Mouse (Mus musculus) E14TG2a.4 (cell line): ENCODE measurements around the gene Ksr1.

Source experiments
- H3K27me3 ChIP-seq: 2 replicates; pipeline ENCODE4 v1.6.1; 2014; ENCODE audit warnings: low read length, control low read depth; ENCODE audit not compliant: insufficient read depth
- H3K36me3 ChIP-seq: 2 replicates; pipeline ENCODE4 v1.6.1; 2014; ENCODE audit warnings: low read length, control low read depth; ENCODE audit not compliant: insufficient read depth
- H3K4me1 ChIP-seq: replicated peaks from 2 replicates; pipeline ENCODE4 v1.6.1; 2014; ENCODE audit warnings: low read depth, low read length, control low read depth
- H3K4me3 ChIP-seq: replicated peaks from 2 replicates; pipeline ENCODE4 v1.5.1; 2014; ENCODE audit warnings: mild to moderate bottlenecking, low read length
- H3K9me3 ChIP-seq: 2 replicates; pipeline ENCODE4 v1.6.1; 2014; ENCODE audit warnings: low read length, control low read depth
- CTCF ChIP-seq: conservative IDR thresholded peaks from 2 replicates; pipeline ENCODE4 v1.5.1; 2014; ENCODE audit warnings: low read length
- NANOG ChIP-seq: IDR thresholded peaks from 2 replicates; pipeline ENCODE4 v1.6.1; 2014; ENCODE audit warnings: borderline replicate concordance, low read length, mixed read lengths
- POU5F1 ChIP-seq: IDR thresholded peaks from 2 replicates; pipeline ENCODE4 v1.6.1; 2014; ENCODE audit warnings: low read length, borderline replicate concordance

The Ksr1 gene

DNA sequence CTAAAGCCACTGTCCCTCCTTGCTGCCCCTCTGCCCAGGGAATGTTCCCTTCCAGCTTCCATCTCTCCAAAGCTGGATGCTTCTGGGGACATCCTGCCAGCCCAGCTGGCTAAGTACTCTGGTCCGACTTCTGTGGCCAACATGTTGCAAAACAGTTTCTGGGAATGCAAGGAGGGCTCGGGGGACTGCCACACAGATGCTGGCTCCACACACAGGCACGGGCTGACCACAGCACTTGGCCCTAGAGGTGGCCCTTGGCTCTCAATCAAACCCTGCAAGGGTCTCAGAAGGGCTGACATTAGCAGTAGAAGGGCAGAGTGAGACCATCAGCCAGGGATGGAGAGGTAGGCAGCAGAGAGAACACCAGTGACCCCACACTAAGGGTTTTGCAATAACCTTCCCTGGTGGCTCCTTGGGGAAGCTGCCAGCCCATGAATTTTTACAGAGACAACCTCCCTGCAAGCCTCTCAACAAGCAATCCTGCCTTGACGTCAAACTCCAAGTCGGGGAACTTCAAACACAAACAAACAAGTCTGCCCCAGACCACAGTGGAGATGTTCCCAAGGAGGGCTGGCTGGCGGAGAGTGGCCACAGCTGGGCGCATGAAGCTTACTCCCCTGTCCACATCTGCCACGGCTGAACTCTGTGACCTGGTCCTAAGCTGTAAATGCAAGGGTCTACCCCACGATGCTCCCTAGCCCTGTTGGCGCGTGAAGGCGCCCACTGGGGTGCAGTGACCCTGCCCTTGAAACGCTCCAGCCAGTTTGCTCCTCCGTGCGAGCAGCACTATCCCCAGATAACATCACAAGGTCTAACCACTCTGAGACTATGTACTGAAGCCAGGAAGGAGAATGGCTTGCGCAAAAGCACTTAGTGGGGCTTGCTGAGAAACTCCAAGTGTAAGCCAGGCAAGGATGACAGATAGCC, 65.0 kb downstream of the Ksr1 start:
- Histone ChIP-seq H3K4me3 (no peak overlapping the region), H3K27me3 (no peaks in the 10 kb centered on the region), H3K4me1 (0 out of 2 replicates have a peak, but pooled peaks cover 7% of the 10 kb centered on the region), H3K9me3 (no peaks in the 10 kb centered on the region), H3K36me3 (no peaks in the 10 kb centered on the region)
- no peak for TF ChIP-seq POU5F1

DNA sequence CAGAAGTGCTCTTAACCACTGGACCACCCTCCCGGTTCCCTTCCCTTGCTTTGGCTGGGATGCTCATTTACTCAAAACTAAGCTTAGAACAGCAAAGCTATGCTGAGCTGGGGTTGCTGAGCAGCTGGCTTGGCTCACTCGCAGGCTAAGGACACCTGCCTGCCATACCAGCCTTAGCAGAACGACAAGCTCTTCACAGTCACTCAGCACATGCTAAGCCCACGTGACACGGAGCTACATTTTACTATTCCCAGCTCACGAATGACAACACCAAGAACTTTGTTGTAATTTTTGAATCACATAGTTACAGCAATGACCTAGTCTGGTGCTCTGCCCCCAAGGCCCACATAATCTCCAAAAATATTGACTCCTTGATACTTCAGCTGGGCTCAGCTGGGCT, 66.1 kb downstream of the Ksr1 start:
- no peaks in the 10 kb centered on the region for H3K27me3 ChIP-seq
- H3K4me1 ChIP-seq, result no peaks in the 10 kb centered on the region
- no peak overlapping the region for H3K4me3 ChIP-seq
- H3K36me3 ChIP-seq, result no peaks in the 10 kb centered on the region
- no peak for TF ChIP-seq CTCF
- no peak for TF ChIP-seq POU5F1
- TF ChIP-seq NANOG, result no peak
- no peaks in the 10 kb centered on the region for H3K9me3 ChIP-seq

DNA sequence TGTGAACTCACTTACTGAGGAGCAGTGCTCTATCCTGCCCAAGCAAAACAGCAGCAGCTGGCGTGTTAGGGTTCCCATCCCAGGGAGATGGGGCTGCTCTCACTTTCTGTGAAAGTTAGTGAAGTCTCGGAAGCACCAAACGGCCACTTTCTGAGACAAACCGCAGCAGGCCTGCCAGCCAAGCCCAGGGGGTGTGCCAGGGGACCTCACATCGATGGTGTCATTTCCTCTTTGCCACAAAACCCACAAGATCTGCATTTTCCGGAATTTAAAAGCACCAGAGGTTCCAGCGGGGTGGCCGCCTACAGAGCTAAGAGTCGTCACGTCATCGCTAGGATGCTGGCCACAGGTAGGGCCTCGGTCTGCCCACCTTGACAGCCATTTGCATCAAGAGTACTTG, 69.7 kb downstream of the Ksr1 start:
- no peaks in the 10 kb centered on the region for H3K9me3 ChIP-seq
- H3K27me3 ChIP-seq, result no peaks in the 10 kb centered on the region
- TF ChIP-seq POU5F1 (no peak), CTCF (no peak), NANOG (no peak)
- H3K36me3 ChIP-seq, result peaks cover 8% of the 10 kb centered on the region; the same call in 1 of the 2 replicates
- H3K4me3 ChIP-seq, result no peak overlapping the region
- no peaks in the 10 kb centered on the region for H3K4me1 ChIP-seq

DNA sequence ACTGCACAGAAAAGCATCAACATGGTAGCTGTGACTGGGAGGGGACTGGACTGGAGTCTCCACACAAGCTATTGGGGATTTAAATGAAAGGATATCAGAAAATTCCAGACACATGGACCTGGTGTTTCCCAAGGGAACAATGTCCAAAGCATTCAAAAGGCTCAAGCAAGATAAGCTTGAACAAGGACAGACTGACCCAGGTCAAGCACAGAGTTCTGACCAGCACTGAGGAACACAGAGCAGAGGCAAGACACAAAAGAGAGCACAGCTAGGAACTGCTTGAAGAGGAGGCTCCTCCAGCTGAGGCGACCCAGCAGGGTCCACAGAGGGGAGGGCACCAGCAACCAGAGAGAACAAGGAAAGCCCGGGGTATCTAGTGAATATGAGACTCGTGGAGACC, 71.2 kb downstream of the Ksr1 start:
- H3K9me3 ChIP-seq, result no peaks in the 10 kb centered on the region
- no peaks in the 10 kb centered on the region for H3K27me3 ChIP-seq
- peaks cover 16% of the 10 kb centered on the region; the same call in 1 of the 2 replicates for H3K36me3 ChIP-seq
- H3K4me1 ChIP-seq, result no peaks in the 10 kb centered on the region
- H3K4me3 ChIP-seq, result no peak overlapping the region
- TF ChIP-seq POU5F1 (no peak), CTCF (no peak), NANOG (no peak)

DNA sequence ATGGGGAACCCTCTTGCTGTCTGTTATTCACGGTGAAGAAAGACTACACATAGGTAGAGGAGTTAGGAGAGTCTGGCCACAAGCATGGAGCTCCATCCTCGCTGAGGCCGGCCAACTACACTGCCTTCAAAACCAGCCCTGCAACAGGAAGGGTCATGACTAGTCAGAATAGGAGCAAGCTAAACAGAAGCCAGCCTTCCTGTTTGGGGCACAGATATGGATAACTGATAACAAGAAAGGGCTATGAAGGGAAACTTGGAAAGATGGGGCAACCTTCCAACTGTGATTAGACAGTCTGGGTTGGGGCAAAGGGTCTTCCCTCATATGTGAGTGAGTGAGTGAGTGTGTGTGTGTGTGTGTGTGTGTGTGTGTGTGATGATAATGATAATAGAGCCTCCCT, 71.6 kb downstream of the Ksr1 start:
- Histone ChIP-seq H3K4me1 (no peaks in the 10 kb centered on the region), H3K27me3 (no peaks in the 10 kb centered on the region), H3K36me3 (peaks cover 16% of the 10 kb centered on the region; the same call in 1 of the 2 replicates), H3K9me3 (no peaks in the 10 kb centered on the region), H3K4me3 (no peak overlapping the region)
- no peak for TF ChIP-seq NANOG
- TF ChIP-seq POU5F1, result no peak
- no peak for TF ChIP-seq CTCF

DNA sequence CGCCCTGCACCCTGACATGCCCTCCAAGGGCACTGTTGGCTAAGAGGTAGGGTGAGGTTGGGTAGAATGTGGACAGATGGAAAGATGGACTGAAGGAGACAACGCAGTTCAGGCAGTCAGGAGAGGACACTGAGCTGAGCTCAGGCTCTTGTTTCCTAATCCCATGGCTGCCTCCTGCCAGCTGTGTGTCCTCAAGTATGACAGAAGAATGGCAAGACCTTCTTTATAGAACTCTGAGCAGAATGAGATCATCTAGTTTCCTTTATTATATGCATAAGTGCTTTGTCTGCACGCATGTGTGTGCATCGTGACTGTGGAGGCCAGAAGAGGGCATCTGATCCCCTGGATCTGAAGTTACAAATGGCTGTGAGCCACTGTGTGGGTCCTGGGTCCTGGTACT, 72.6 kb downstream of the Ksr1 start:
- no peaks in the 10 kb centered on the region for H3K27me3 ChIP-seq
- no peak overlapping the region for H3K4me3 ChIP-seq
- peaks cover 16% of the 10 kb centered on the region; the same call in 1 of the 2 replicates for H3K36me3 ChIP-seq
- H3K4me1 ChIP-seq, result no peaks in the 10 kb centered on the region
- no peaks in the 10 kb centered on the region for H3K9me3 ChIP-seq
- TF ChIP-seq POU5F1, result no peak
- no peak for TF ChIP-seq CTCF
- no peak for TF ChIP-seq NANOG

DNA sequence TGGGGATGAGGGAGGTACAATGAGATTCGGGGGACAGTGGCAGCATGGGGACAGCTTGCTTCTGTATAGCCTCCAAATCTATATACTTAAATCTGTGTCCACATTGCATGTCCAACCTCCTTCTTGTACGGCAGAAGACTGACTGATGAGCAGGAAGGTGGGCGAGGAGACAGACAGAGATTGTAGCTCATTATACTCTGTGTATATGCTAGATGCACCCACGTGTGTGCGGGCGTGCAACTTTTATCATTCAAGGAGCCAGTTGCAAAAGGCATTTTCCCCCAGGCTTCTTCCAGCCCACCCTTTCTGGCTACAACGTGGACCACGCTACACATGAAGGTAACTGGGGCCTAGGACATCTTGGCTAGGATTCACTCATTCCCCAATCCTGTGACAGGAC, 74.1 kb downstream of the Ksr1 start:
- no peak for TF ChIP-seq NANOG
- no peak for TF ChIP-seq CTCF
- TF ChIP-seq POU5F1, result no peak
- Histone ChIP-seq H3K27me3 (no peaks in the 10 kb centered on the region), H3K36me3 (peaks cover 16% of the 10 kb centered on the region; the same call in 1 of the 2 replicates), H3K4me1 (no peaks in the 10 kb centered on the region), H3K4me3 (no peak overlapping the region), H3K9me3 (no peaks in the 10 kb centered on the region)

DNA sequence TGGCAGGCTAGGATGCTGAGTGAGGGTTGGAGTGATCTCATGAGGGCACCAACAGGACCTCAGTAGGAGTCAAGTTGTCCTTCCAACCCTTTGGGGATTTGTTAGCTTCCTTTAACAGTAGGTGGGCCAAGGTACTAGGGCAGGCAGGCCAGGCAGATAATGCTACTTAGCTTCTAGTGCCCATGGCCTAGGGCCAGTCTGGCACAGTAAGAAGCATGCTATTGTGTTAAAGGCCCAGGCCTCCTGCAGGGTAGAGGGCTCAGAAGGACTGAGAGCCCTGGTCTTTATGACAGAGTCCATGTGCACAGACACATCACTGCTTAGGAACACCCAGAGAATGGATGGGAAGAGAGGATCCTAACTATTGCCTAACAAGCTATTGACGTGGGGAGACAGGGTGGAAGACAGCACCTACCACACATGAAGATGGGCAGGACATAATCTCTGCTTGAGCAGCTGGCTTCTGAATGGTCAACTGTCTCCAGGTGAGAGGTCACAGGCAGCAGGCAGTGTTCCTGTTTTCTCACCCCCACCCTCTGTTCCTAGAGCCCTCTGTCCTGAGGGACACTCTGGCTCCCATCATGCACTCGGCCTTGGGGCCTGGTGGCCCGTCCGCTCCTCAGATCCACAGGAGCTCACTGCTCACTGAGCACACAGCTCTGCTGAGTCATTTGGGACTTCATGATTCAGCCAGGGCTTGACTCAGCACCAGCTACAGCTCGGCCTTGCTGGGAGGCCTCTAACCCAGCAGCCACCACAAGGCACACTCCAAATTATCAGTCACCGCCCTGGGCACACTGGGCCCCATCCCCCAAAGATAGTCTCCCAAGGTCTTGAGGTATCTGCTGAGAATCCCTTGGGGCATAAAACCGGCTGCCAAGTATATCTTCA, 74.9 kb downstream of the Ksr1 start:
- TF ChIP-seq NANOG (no peak), POU5F1 (no peak), CTCF (no peak)
- H3K36me3 ChIP-seq, result peaks cover 16% of the 10 kb centered on the region; the same call in 1 of the 2 replicates
- no peaks in the 10 kb centered on the region for H3K9me3 ChIP-seq
- H3K4me3 ChIP-seq, result no peak overlapping the region
- H3K27me3 ChIP-seq, result no peaks in the 10 kb centered on the region
- H3K4me1 ChIP-seq, result no peaks in the 10 kb centered on the region
